Mouse (Mus musculus): Measurements from ENCODE around the gene Serpina3a. TPM values are rescaled to one million over a fixed set of nuclear protein-coding genes. Genes with fewer than 3 reads are reported as not detected.
"Not testable (repeated sequence)": the region's sequence is repeated elsewhere in the genome, so short reads cannot be mapped to it uniquely, and the experiment has no call there.

Serpina3a gene
- polyA plus RNA-seq (2012; rRNA removed) = not detected in 2 replicates

DNA sequence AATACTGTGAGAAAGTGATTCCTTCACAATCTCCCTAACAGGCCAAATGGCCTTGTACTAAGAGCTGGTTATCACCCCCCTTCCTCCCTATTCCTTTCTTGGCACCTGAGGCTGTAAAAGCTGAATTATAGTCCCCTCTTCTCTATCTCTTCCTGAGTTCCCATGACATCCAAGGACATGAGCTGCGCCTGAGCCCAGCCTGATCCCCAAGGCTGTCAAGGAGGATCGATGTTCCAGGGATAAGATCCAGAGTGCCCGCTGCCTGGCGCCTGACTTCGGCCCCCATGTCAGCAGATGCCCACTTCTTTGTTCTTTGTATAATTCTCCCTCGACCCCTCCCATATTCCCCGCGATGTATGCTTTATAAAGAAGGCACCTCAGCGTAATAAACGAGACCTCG, at the start of gene Serpina3a:
Serpina3a (plus strand) TSS at position 392 of the 400 bp plus-strand sequence.
- not testable (repeated sequence) for H3K4me3 ChIP-seq (ENCODE audit: low read depth, low read length)

DNA sequence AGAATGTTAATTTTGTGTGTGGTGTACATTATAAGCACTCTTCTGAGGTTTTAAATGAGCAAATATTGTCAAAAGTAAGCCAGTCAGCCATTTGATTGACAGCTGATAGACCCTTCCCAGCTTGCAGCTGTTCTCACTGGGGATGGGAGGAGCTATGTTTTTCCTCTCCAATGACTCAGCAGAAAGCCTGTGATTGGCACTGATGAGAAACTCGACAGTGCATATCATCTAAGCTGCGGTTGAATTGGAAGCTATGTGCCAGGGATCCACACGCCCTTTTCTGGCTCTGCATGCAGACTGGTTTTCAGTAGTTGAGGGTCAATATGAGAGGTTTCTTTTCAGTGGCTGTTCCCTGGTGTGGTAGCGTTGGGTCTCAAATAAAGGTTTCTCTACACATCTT, 48.0 kb upstream of the Serpina3a start:
- Histone ChIP-seq H3K36me3 (ENCODE audit: control insufficient read depth, insufficient read depth, low read length) (no peaks in the 10 kb centered on the region), H3K27ac (ENCODE audit: insufficient read depth, low read depth, low read length) (0 out of 2 replicates have a peak overlapping the region, but pooled peaks have one; percentile 18)
- TF ChIP-seq POLR2A (IDR thresholded peaks at IDR 0.05; ENCODE audit: low read depth, low read length) = no peak
- TF ChIP-seq CTCF (IDR thresholded peaks at IDR 0.05; ENCODE audit: extremely low read depth, insufficient read length, insufficient replicate concordance, low read depth, low read length) = no peak

More for the DNA sequence above, at the start of gene Serpina3a:
- not testable (repeated sequence) for H3K36me3 ChIP-seq (ENCODE audit: control insufficient read depth, insufficient read depth, low read length); H3K4me1 ChIP-seq (ENCODE audit: control insufficient read depth, insufficient read depth, insufficient read length, low read length); H3K27me3 ChIP-seq (ENCODE audit: control insufficient read depth, insufficient read depth, low read length); H3K27ac ChIP-seq (ENCODE audit: insufficient read depth, low read depth, low read length)
- 91% methylated on average over 11 of the region's 11 CpGs for whole genome bisulfite sequencing

GRCm38 (mm10) chr12:104064996-104065395, 47.5 kb upstream of the Serpina3a start:
- TF ChIP-seq POLR2A (IDR thresholded peaks at IDR 0.05; ENCODE audit: low read depth, low read length) (no peak), CTCF (IDR thresholded peaks at IDR 0.05; ENCODE audit: extremely low read depth, insufficient read length, insufficient replicate concordance, low read depth, low read length) (no peak)
- Histone ChIP-seq H3K27me3 (ENCODE audit: control insufficient read depth, insufficient read depth, low read length) (no peaks in the 10 kb centered on the region), H3K4me1 (ENCODE audit: control insufficient read depth, insufficient read depth, insufficient read length, low read length) (no peaks in the 10 kb centered on the region), H3K36me3 (ENCODE audit: control insufficient read depth, insufficient read depth, low read length) (no peaks in the 10 kb centered on the region), H3K27ac (ENCODE audit: insufficient read depth, low read depth, low read length) (peak overlapping the region; percentile 49; the same call in 1 of the 2 replicates), H3K4me3 (ENCODE audit: low read depth, low read length) (no peak overlapping the region)
- WGBS = 65% methylated on average over 4 of the region's 4 CpGs

More for the DNA sequence above, 48.0 kb upstream of the Serpina3a start:
- Histone ChIP-seq H3K4me3 (ENCODE audit: low read depth, low read length) (no peak overlapping the region), H3K27me3 (ENCODE audit: control insufficient read depth, insufficient read depth, low read length) (no peaks in the 10 kb centered on the region), H3K4me1 (ENCODE audit: control insufficient read depth, insufficient read depth, insufficient read length, low read length) (no peaks in the 10 kb centered on the region)
- WGBS = 29% methylated on average over 4 of the region's 4 CpGs

DNA sequence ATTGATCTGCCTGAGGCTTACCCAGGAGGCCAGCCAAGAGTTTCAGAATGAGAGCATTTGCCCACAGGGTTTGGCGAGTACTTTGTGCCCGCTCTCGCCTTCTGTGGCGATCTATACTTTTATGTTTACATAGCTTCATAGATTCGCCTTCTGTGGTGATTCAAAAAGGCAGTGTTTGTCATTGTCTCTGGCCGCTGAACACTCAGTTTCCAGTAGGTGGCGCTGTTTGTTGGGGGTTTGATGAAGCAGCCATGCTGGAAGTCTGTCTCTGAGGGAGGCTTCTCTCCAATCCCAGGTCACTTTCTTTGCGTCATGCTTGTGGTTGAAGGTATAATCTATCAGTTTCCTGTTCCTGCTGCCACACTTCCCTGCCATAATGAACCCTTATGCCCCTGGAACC, 46.3 kb upstream of the Serpina3a start:
- TF ChIP-seq CTCF (IDR thresholded peaks at IDR 0.05; ENCODE audit: extremely low read depth, insufficient read length, insufficient replicate concordance, low read depth, low read length) = peak; percentile 74; the same call in 1 of the 2 replicates
- TF ChIP-seq POLR2A (IDR thresholded peaks at IDR 0.05; ENCODE audit: low read depth, low read length) = no peak
- H3K36me3 ChIP-seq (ENCODE audit: control insufficient read depth, insufficient read depth, low read length) = no peaks in the 10 kb centered on the region
- WGBS = 13% methylated on average over 8 of the region's 8 CpGs

DNA sequence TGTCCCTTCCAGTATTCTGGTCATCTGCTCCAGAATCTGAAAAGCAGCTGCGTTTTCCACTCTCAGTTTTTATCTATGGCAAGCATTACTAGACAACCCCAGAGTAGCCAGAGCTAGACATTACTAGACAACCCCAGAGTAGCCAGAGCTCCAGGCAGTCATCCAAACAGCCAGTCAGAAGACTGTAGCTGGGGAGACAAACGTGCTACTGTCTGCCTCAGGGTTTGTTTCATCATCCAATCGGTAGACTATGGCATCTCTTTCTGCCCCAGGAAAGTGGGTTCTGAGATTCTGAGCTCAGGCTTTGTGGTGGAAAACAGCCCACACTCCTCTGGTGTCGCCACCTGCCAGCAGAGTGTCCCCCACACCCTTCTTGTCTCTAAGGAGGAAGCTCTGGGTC, 45.0 kb upstream of the Serpina3a start:
- no peaks in the 10 kb centered on the region for H3K27me3 ChIP-seq (ENCODE audit: control insufficient read depth, insufficient read depth, low read length)

More for the DNA sequence above, 46.3 kb upstream of the Serpina3a start:
- no peak overlapping the region for H3K4me3 ChIP-seq (ENCODE audit: low read depth, low read length)
- H3K27me3 ChIP-seq (ENCODE audit: control insufficient read depth, insufficient read depth, low read length) = no peaks in the 10 kb centered on the region
- no peak overlapping the region for H3K27ac ChIP-seq (ENCODE audit: insufficient read depth, low read depth, low read length)
- no peaks in the 10 kb centered on the region for H3K4me1 ChIP-seq (ENCODE audit: control insufficient read depth, insufficient read depth, insufficient read length, low read length)

GRCm38 (mm10) chr12:104069620-104070019, 42.9 kb upstream of the Serpina3a start:
- TF ChIP-seq POLR2A (IDR thresholded peaks at IDR 0.05; ENCODE audit: low read depth, low read length) = no peak
- TF ChIP-seq CTCF (IDR thresholded peaks at IDR 0.05; ENCODE audit: extremely low read depth, insufficient read length, insufficient replicate concordance, low read depth, low read length) = peak; percentile 84; the same call in 1 of the 2 replicates
- Histone ChIP-seq H3K4me3 (ENCODE audit: low read depth, low read length) (no peak overlapping the region), H3K27ac (ENCODE audit: insufficient read depth, low read depth, low read length) (no peak overlapping the region), H3K27me3 (ENCODE audit: control insufficient read depth, insufficient read depth, low read length) (no peaks in the 10 kb centered on the region), H3K36me3 (ENCODE audit: control insufficient read depth, insufficient read depth, low read length) (no peaks in the 10 kb centered on the region), H3K4me1 (ENCODE audit: control insufficient read depth, insufficient read depth, insufficient read length, low read length) (peaks cover 3% of the 10 kb centered on the region; the same call in 1 of the 2 replicates)
- WGBS = 3% methylated on average over 2 of the region's 2 CpGs

More for the DNA sequence above, 45.0 kb upstream of the Serpina3a start:
- Histone ChIP-seq H3K4me1 (ENCODE audit: control insufficient read depth, insufficient read depth, insufficient read length, low read length) (peaks cover 3% of the 10 kb centered on the region; the same call in 1 of the 2 replicates), H3K4me3 (ENCODE audit: low read depth, low read length) (no peak overlapping the region; the same call in 1 of the 2 replicates), H3K27ac (ENCODE audit: insufficient read depth, low read depth, low read length) (no peak overlapping the region), H3K36me3 (ENCODE audit: control insufficient read depth, insufficient read depth, low read length) (no peaks in the 10 kb centered on the region)
- no peak for TF ChIP-seq CTCF (IDR thresholded peaks at IDR 0.05; ENCODE audit: extremely low read depth, insufficient read length, insufficient replicate concordance, low read depth, low read length)
- TF ChIP-seq POLR2A (IDR thresholded peaks at IDR 0.05; ENCODE audit: low read depth, low read length) = no peak
- WGBS = 18% methylated on average over 4 of the region's 4 CpGs

DNA sequence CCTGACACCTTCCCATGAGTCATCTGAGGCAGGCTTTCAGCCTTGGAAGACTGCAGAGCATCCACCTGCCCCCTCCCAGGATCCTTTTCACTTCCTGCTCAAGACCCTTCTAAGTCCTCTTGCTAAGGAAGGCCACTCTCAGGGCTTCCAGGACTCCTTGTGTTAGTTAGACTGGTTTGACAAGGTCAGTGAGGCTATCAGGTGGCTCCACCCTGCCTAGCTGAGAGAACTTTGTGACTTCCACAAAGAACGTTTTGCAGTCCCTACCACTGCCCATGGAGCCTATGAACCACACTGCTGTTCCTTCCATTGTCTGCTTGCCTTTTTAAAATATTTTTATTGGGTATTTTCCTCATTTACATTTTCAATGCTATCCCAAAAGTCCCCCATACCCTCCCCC, 40.8 kb upstream of the Serpina3a start:
- 9% methylated on average over 1 of the region's 1 CpGs for WGBS
- no peaks in the 10 kb centered on the region for H3K36me3 ChIP-seq (ENCODE audit: control insufficient read depth, insufficient read depth, low read length)
- H3K4me1 ChIP-seq (ENCODE audit: control insufficient read depth, insufficient read depth, insufficient read length, low read length) = peaks cover 3% of the 10 kb centered on the region; the same call in 1 of the 2 replicates
- TF ChIP-seq POLR2A (IDR thresholded peaks at IDR 0.05; ENCODE audit: low read depth, low read length) (no peak), CTCF (IDR thresholded peaks at IDR 0.05; ENCODE audit: extremely low read depth, insufficient read length, insufficient replicate concordance, low read depth, low read length) (no peak)
- H3K27ac ChIP-seq (ENCODE audit: insufficient read depth, low read depth, low read length) = no peak overlapping the region
- no peak overlapping the region for H3K4me3 ChIP-seq (ENCODE audit: low read depth, low read length)
- H3K27me3 ChIP-seq (ENCODE audit: control insufficient read depth, insufficient read depth, low read length) = no peaks in the 10 kb centered on the region

Measured in small intestine, adult 2 months (tissue).